Mouse (Mus musculus) MN1 (cell line): ENCODE measurements around the gene Rufy3.

Experiments
- DNase-seq: peaks from one replicate; pipeline ENCODE4 v3.0.0-alpha.2; 2016; ENCODE audit warnings: low spot score

The Rufy3 gene

GRCm38 (mm10) chr5:88629987-88630386, 65.1 kb downstream of the Rufy3 start:
- no peak for DNase-seq

GRCm38 (mm10) chr5:88630883-88631282, 66.0 kb downstream of the Rufy3 start:
- peak; percentile 32 for DNase-seq

GRCm38 (mm10) chr5:88631545-88631944, 66.7 kb downstream of the Rufy3 start:
- no peak for DNase-seq

- DNase-seq, result no peak
Observed at GRCm38 (mm10) chr5:88632463-88632862, 67.6 kb downstream of the Rufy3 start.

- DNase-seq, result no peak
Observed at GRCm38 (mm10) chr5:88634076-88634475, 69.2 kb downstream of the Rufy3 start.

- no peak for DNase-seq
Observed at GRCm38 (mm10) chr5:88642786-88643185, 77.9 kb downstream of the Rufy3 start.

GRCm38 (mm10) chr5:88643491-88643890, 78.7 kb downstream of the Rufy3 start:
- DNase-seq, result no peak

- no peak for DNase-seq
Observed at GRCm38 (mm10) chr5:88644901-88645300, 80.1 kb downstream of the Rufy3 start.

GRCm38 (mm10) chr5:88645405-88645804, 80.6 kb downstream of the Rufy3 start:
- no peak for DNase-seq

GRCm38 (mm10) chr5:88649250-88650173, 84.7 kb downstream of the Rufy3 start:
- no peak for DNase-seq

GRCm38 (mm10) chr5:88652589-88652988, 87.7 kb downstream of the Rufy3 start:
- DNase-seq, result no peak

- DNase-seq, result no peak
Observed at GRCm38 (mm10) chr5:88657868-88658267, 93.0 kb downstream of the Rufy3 start.

- no peak for DNase-seq
Observed at GRCm38 (mm10) chr5:88663151-88663550, 98.3 kb downstream of the Rufy3 start.

- DNase-seq, result no peak
Observed at GRCm38 (mm10) chr5:88663875-88664274, 99.0 kb downstream of the Rufy3 start.

- peak; percentile 79 for DNase-seq
Observed at GRCm38 (mm10) chr5:88674703-88675442, 110.0 kb downstream of the Rufy3 start.

GRCm38 (mm10) chr5:88675443-88676387, 110.9 kb downstream of the Rufy3 start, which contains the start of gene Grsf1:
Gene Grsf1, minus strand, starts transcription at chr5:88676171.
- peak; percentile 91 for DNase-seq

GRCm38 (mm10) chr5:88678929-88679328, 114.1 kb downstream of the Rufy3 start:
- no peak for DNase-seq

- DNase-seq, result no peak
Observed at GRCm38 (mm10) chr5:88679341-88679740, 114.5 kb downstream of the Rufy3 start.

- DNase-seq, result no peak
Observed at GRCm38 (mm10) chr5:88680567-88680966, 115.7 kb downstream of the Rufy3 start.

- no peak for DNase-seq
Observed at GRCm38 (mm10) chr5:88683706-88684105, 118.9 kb downstream of the Rufy3 start.

GRCm38 (mm10) chr5:88684226-88684625, 119.4 kb downstream of the Rufy3 start:
- no peak for DNase-seq

GRCm38 (mm10) chr5:88685306-88685705, 120.5 kb downstream of the Rufy3 start:
- no peak for DNase-seq
